Mouse (Mus musculus) cerebellum, postnatal 36 days (tissue): ENCODE data around the gene Spock2.
"Not testable (repeated sequence)": the region's sequence is repeated elsewhere in the genome, so short reads cannot be mapped to it uniquely, and the experiment has no call there.

Experiments used
- DNase-seq, 2 experiments: peaks; one replicate each; pipeline ENCODE4 v3.0.0; 2021 to 2022; ENCODE audit warnings: mixed read lengths in 2 of 2

Gene Spock2

DNA sequence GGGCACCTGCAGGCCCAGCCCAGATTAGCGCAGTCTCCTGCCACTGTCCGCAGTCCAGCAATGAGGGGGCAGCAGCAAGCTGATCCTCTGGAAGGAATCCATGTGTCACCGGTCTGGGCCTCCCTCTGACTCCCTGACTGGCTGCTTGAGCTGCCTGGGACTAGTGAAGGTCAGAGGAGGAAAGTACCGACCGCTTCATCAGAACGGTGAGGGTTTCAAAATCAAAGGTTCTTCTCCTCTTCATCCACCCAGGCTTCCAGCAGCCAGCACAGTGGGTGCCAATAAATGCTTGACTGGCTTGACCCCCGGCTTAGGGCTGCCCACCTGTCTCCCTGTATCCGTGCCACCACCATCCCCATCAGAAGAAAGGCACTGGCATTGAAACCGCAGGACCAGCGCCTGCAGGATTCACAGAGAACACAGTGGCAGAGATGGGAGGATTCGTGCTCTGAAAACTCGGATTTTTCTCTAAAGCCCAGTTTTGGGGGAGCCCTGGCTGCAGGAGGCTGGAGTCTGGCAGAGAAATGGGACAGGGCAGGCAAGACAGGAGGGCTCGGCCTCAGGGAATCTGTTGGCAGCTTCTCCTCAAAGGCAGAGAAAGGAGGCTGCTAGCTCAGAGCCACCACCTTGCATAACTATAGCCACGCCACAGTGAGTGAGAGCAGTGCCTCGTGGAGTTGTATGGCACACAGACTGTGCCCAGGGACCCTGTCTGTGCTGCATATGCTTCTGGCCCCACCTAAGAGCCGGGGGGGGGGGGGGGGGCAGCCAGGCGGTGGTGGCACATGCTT is 2.5 kb downstream of the Spock2 start:
- peak; percentile 65 to 71 for DNase-seq

DNA sequence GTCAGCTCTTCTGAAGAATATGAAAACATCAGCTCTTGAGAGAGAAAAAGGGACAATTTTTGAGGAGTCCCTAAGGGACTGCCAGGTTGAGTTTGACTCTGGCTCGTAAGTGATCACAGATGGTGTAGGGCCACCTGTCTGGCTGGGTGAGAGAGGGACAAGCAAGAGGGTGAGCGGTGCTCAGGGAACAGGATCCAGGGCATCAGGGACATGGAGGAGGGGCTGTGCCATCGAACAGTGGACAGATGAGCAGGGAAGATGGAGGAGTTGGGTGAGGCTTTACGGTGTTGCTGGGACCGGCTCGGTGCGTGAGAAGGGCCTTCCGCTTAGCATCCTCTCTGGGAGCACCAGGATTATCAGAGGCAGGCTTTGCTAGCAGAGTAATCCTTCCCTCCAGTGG is 3.3 kb downstream of the Spock2 start:
- peak; percentile 66 to 69 for DNase-seq

DNA sequence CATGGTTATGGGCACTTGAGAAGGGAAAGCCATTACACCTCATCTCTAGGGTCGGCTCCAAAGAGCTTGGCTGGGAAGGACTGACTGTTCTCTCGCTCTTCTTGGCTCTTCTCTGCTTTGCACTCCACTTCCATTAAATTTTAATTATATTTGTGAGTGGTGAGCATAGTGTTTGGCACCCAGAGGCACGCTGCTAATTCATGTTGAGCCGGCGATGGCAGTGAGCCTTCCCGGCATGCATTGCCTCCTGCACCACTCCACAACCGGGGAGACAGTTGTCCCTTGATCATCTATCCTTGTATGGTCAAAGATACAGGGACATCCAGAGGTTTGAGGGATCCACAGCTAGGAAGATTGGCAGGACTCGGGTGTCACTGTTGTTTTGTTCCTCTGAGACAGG is 4.0 kb downstream of the Spock2 start:
- DNase-seq, result peak in 1 of 2 experiments; percentile 31

DNA sequence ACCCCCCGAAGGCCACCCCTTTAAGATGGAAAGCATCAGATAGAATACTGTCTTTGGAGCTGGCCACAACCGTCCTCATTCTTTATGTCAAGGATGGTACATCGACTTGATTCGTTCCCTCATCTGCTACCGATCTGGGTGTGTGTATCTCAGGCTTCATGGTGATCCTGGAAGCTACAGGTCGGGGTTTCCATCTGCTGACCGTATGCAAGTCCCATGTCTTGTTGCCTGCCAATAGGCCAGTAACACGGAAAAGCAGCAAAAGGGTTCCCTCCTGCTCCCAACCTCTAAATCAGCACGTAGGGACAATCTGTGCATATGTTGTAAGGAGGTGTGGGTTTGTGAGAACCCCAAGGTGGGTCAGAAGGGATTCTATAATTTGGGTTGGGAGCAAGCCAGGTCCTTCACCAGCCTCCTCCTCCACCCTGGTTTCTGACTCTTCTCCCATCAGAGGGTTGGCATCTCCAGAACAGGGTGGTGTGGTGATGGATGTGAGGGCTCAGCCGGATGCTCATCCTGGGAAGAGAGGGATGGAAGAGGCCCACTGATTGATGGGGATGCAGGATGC is 5.0 kb downstream of the Spock2 start:
- peak in 1 of 2 experiments; percentile 33 for DNase-seq

DNA sequence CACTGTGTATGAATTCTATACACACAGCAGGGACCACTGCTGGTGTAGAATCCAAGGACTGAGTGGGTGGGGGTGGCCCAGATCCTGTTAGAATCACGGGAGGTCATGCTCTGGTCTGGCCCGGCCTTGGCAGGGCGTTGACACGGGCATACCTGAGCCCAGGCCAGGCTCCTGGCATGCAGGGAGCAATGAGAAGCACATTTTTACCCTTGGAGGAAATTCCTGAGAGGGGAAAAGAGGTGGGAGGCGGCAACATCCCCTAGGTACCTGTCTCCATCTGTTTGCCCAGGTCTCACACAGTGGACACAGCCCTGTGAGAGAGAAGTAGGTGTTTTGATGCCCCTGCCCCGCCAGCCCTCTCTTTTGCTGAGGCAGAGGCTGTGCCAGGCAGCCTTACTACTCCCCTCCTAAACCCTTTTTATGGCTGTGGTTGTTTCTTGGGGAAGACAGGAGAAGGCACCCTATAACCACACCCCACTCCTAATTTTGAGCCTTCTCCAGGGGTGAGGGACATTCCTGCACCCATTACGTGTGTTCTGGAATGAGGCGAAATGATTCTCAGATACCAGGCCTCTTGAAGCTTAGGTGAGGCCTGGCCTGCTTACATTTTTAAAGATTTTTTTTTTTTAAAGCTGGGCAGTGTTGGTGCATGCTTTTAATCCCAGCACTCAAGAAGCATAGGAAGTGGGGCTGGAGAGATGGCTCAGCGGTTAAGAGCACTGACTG is 8.1 kb downstream of the Spock2 start:
- no peak for DNase-seq

DNA sequence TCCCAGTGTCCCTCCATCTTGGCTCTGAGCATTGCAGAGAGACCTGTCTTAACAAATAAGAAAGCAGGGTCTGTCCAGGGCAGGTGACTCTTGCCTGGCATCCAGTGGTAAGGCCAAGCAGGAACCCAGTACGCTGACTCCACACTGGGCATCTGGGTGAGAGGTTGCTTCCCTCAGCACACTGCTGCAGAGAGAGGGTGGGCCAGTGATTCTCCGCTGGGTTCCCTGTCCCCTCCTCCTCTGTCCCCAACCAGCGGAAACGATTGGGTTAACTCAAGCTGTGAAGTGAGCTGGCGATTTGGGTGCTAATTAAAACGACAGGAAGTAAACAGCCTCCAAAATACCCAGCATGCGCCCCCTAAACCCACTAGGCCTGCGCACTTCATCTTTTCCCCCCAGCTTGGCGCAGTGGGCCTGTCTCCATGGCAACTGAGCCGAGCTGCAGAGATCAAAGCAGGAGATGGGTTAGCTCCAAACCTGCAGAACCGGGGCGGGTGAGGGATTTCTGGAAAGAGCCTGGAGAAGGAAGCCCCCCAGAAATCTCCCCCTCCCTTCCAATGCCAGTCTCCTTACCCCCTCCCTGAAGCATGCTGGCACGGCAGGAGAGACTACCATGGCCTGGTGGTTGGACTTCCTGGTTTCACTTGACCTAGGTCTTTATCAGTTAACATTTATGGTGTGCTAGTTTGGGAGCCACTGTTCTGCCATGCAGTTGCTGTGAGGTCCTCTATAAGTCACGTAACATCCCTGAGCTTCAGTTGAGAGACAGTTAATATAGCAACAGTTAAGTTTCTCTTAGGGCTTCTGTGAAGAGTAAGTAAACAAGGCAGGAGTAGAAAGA is 9.5 kb downstream of the Spock2 start:
- DNase-seq, result peak in 1 of 2 experiments; percentile 52

DNA sequence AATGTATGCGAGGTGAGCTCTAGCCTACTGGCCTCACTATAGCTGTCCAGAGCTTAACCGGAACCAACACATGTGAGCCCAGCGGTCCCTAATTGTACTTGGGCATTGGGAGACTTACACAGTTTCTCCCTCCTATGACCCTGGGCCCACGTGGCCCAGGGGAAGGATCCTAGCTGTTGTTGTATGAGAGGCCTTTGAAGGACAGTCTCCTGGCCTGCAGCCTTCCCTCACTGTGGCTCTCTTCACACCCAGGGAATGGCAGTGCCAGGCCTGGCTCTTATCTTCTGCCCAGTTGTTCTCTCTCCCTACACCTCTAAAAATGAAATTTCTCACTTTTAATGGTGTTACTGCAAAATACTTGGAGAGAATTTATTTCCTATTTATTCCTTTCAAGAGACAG is 11.0 kb downstream of the Spock2 start:
- DNase-seq, result no peak

GRCm38 (mm10) chr10:60118464-60118863 is 12.4 kb downstream of the Spock2 start:
- no peak for DNase-seq

DNA sequence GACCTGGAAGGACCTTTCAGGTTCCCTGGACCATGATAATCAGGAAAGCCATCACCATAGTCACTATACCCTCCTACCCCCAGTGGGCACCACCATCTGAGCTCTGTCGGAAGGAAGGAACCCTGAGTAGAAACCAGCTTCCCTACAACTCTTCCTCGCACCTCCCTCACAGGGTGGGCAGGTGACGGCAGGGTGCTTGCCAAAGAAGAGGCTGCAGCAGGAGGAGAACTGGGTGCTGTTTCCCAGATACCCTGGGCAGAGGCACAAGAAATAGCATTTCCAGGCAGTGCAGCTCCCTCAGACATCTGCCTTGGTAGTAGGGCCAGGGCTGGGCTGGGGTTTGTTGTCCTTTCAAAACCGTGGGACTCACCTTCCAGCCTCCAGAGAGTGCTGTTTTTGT is 14.6 kb downstream of the Spock2 start:
- no peak for DNase-seq

- DNase-seq, result peak in 1 of 2 experiments; percentile 49
Observed at GRCm38 (mm10) chr10:60124078-60124477, 18.1 kb downstream of the Spock2 start.

DNA sequence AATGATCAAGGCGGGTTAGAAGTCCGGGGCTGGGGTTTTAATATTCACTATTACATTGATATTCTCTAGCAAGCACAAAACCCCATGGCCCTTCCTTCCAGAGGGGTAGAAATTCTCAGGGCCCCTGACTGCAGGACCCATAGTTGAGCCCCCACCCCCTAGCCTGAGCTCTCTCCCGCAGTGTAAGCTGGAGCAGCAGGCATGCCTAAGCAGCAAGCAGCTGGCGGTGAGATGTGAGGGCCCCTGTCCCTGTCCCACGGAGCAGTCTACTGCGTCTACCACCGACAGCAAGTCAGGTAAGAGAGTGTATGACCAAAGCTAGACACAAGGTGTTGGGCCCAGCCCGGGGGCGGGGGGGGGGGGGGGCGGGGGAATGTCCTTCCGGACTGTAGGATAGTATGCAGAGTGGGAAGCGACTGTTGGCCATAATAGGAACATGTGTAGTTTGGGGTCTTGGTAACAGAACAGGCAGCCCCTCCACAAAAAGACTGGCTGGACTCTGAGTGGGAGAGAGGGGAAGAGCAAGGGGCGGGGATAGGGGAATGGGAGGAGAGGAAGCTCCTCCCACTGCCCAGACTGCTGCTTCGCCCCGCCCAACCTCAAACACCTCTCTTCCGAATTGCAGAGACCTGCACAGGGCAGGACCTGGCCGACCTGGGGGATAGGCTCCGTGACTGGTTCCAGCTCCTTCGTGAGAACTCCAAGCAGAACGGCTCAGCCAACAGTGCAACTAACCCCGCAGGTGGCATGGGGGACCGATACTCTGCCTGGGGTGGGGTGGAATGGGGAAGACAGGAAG is 19.7 kb downstream of the Spock2 start:
- DNase-seq, result no peak

- no peak for DNase-seq
Observed at GRCm38 (mm10) chr10:60128287-60128686, 22.3 kb downstream of the Spock2 start.

GRCm38 (mm10) chr10:60130504-60130903 is 24.5 kb downstream of the Spock2 start:
- DNase-seq, result no peak

GRCm38 (mm10) chr10:60133501-60133900 is 27.5 kb downstream of the Spock2 start:
- no peak for DNase-seq

DNA sequence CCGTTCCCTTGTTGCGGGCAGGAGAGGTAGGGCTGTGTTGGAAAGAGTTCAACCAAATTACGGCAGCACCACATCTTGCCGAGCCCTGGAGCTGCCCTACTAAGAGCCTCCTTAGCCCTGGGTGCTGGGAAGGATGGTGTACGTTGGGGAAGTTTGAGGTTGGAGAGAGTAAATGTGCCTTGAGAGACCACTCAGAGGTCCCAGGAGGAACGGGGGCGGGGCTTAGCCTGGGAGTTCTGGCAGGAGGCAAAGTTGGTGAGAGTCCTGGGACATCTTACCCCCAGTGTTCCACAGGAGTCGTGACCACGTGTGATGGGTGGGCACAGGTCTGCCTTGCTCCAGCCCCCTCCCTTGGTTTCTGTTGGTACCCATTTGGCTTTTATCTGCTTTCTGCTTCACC is 28.2 kb downstream of the Spock2 start:
- DNase-seq, result no peak

DNA sequence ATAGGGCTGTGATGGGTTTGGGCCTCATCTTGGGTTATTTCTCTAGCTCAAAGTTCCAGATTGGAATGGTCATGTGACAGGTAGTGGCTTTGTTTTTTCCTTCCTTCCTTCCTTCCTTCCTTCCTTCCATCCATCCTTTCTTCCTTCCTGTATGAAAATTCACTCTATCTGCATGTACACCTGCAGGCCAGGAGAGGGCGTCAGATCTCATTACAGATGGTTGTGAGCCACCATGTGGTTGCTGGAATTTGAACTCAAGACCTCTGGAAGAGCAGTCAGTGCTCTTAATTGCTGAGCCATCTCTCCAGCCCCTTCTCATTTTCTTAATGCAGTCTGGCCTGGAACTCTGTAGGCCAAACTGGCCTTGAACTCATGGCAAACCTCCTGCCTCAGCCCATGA is 30.0 kb downstream of the Spock2 start:
- DNase-seq, result not testable (repeated sequence)

DNA sequence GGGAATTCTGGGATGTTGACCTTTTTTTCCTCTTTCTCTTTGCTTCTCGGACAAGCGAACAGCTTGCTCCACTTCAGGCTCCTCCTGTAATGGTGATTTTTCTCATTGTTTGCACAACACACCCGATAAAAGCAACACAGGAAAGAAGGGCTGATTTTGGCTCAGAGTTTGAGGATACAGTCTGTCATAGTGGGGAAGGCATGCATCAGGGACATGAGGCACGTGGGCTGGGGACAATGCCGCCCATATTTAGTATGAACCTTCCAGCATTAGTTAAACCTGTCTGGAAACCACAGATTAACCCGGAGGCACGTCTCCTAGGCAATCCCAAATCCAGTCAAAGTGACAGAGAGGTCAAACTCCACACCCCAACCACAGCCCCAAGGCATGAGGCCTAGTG is 30.9 kb downstream of the Spock2 start:
- DNase-seq, result no peak

- no peak for DNase-seq
Observed at GRCm38 (mm10) chr10:60138680-60139079, 32.7 kb downstream of the Spock2 start.

GRCm38 (mm10) chr10:60140751-60141150 is 34.7 kb downstream of the Spock2 start:
- no peak for DNase-seq

DNA sequence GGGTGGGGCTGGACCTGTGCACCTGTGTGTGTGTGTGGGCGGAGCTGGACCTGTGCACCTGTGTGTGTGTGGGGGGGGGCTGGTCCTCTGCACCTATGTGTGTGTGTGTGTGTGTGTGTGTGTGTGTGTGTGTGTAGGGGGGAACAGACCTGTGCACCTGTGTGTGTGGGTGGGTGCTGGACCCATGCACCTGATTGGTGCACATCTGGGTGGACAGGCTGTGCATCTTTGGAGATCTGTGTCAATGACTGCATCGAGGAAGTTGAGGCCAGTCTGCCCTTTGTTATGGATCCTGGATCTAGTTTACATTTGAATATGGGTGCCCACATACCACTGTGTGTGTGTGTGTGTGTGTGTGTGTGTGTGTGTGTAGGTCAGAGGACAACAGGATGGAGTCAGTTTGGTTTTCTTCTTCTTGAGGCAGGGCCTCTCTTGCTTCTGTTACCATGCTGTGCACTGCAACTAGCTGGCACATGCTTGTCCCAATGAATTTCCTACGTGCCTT is 35.7 kb downstream of the Spock2 start:
- DNase-seq, result no peak

- DNase-seq, result not testable (repeated sequence)
Observed at GRCm38 (mm10) chr10:60147510-60148047, 41.6 kb downstream of the Spock2 start.

DNA sequence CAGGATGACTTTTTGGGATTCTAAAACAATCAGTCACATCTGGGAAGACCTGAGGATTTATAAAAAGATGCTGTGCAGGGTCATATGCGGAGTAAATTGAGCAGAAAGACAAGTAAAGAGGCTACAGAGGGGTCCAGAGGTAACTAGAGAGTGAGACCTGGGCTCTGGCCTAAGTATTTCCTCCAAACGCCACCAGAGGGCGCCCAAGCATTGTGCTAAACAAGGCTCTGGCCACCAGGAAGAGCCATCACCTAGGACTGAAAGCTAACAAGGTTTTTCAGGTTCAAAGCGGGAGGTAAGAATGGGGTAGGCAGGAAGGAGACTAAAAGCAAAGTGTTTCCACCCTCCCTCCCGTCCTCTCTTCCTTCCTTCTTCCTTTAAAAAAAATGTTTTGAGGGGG is 42.1 kb downstream of the Spock2 start:
- peak; percentile 84 to 86 for DNase-seq
